ENCODE assay signal across 15 mouse cellular contexts in the genomic region with DNA sequence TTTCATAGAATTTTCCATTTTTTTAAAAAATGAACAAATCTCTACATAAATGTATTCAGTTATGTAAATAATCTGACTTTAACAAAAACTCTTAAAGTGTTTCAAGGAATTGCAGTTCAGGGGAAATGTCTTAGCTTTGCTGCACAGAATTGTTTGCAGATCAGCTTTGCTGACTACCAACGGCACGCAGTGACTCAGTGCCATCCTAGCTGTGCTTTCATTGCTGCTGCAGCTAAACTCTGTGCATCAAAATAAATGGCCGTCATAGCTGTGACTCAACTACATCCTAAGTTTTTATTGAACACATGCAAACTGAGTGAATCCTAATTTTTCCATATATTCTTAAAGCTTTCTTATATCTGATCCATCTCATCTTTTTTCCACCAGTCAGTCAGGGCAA.
A peak's percentile ranks its signal among the peaks of the same experiment; 100 is the strongest.
DNase-seq lines count a peak whose midpoint lies in the region.
"Had no signal": no experiment of that assay in that cellular context is flagged by ENCODE, and none has a peak within 500 bp of the region (broad histone marks: within the 10 kb centered on the region; RNA-seq: fewer than 3 reads in every experiment).

No protein-coding gene starts in this region.

- DNase-seq in right cerebral cortex, adult 18-20 months: peak; percentile 13
- no peak for DNase-seq in right cerebral cortex, postnatal 4 days
- DNase-seq in 416B (ENCODE audit: low read depth): peak; percentile 26
- DNase-seq in brain, adult 2 months (ENCODE audit: low read depth, low spot score): peak; percentile 69
- no peak for DNase-seq in layer of hippocampus, adult 9-11 months
- DNase-seq in cerebellum, adult 9-10 months: no peak
- DNase-seq: adrenal gland, adult 8-10 months; adrenal gland, postnatal 14 days; B cell, adult 2 months; cerebellum, adult 11 months; cerebellum, adult 18-20 months; cerebellum, adult 8-10 months; cerebellum, postnatal 10 days; cerebellum, postnatal 25 days; forebrain, postnatal 0 days had no signal

Comparison
In these comparisons a context has a peak if more than half of its experiments do, and no peak if none do; other contexts are left out.
1. DNase-seq: peak in right cerebral cortex, adult 18-20 months (single experiment), 416B (single experiment) and brain, adult 2 months (single experiment); none in right cerebral cortex, postnatal 4 days (single experiment), layer of hippocampus, adult 9-11 months (single experiment) and cerebellum, adult 9-10 months (single experiment).